Mouse (Mus musculus): ENCODE measurements around the gene Gpc6.

Gene Gpc6

DNA sequence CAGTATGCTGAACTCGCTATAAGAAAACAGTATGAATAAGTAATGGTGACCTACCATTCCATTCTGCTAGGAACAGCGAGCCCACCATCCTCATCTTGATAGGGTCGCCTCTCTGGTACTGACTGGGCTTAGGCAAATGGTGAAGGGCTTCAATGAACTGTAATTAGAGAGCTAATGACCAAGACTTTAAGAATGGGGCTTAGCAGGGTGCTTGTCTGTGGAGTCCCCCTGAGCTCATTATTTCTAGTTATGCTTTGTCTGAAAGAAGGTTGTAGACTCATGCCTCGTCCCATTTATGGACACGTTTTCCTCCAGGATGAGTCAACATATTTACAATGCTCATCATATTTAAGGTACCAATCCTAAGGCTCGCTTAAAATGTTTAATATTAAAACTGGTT lies 313.1 kb downstream of the Gpc6 start:
- in situ Hi-C loops (cut with MboI, MseI) = no loop called here

DNA sequence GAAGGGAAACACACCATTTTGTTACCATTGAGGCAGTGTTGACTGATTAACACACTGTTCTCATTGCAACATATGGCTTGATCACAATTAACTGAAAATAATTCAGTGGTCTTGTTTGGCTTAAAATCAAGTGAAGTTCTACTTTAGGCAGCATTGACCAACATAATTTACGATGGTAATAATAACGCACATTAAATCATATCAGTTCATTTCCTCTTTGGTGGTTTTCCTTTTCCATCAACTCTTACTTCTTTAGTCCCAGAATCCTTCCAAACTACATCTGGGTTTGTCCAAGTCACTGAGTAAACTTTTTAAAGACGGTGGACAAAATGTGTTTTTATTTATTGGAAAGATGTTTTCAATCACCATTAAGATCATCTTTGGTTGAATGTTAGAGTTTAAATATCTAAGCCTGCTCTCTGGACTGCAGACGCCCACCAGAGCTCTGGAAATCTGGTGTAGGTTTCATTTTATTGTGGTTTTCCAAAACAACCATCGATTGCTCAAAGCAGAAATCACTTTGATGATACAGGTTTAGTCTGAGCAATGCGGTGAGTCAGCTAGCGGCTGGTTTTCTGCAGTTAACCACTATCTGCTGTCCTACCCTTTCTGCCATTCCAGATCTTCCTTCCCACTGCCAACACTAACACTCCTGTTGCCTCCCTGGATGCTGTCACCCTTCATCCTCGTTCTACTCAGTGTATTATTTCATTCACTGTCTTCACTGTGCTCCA lies 314.7 kb downstream of the Gpc6 start:
- in situ Hi-C loops (cut with MboI, MseI) = loop anchor here (10.0 kb wide), 1 partner anchor 1745 kb away; no protein-coding TSS in a partner anchor

DNA sequence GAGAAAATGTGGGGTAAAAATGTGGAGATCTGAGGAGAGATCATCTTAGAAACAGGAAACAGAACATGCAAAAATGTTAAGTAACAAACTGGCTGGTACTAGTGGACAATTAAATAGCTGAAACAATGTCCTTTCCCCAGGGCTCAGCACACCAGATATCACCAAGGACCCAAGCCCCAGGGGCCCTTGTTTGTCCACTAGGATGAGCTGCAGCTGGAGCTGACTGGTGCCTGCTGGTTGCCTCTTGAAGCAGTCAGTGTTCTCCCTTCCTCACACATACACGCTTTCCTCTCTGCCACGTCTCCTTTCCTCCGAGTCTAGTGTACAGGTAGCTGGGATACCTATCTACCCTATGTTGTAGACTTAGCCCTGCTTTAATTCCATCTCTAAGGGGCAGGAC lies 320.5 kb downstream of the Gpc6 start:
- in situ Hi-C loops (cut with MboI, MseI) = loop anchor here (10.0 kb wide), 1 partner anchor 1751 kb away; no protein-coding TSS in a partner anchor

DNA sequence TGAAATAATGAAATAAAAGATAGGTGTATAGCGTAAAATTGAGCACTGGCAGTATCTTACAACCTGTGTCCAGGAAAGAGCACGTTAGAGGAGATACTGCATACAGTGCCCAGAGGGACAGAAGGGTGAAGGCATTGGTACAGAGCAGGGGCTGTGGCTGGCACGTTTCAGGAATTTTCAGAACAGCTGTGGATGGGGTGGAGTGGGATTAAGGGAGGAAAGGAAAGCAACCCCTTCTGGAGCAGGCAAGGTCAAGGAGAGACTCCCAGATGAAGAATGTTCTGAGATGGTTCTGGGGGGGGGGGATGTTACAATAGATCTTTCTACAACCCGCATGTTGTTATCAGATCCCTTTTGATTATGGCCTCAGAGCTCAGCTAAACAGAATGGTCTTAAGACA lies 331.1 kb downstream of the Gpc6 start:
- in situ Hi-C loops (cut with MboI, MseI) = no loop called here

DNA sequence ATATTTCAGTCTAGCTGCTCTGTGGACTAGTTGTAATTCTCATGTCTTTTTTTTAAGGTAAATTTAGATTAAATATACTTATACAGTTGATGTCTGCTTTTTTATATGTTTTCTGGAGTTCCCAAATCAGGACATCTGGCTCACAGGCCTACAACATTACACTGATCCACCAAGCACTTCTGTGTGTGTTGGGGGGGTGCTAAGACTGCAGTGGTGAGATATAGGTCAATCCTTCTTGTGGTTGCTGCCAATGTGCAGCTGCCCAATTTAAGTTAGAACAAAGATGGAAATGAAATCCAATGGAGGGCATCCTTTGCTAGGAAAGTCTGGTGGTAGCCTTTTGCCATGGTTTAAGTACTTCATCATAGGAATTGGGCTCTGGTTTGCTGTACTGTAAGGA lies 340.5 kb downstream of the Gpc6 start:
- in situ Hi-C loops (cut with MboI, MseI) = loop anchor here (5.0 kb wide), 1 partner anchor 668 kb away; no protein-coding TSS in a partner anchor

DNA sequence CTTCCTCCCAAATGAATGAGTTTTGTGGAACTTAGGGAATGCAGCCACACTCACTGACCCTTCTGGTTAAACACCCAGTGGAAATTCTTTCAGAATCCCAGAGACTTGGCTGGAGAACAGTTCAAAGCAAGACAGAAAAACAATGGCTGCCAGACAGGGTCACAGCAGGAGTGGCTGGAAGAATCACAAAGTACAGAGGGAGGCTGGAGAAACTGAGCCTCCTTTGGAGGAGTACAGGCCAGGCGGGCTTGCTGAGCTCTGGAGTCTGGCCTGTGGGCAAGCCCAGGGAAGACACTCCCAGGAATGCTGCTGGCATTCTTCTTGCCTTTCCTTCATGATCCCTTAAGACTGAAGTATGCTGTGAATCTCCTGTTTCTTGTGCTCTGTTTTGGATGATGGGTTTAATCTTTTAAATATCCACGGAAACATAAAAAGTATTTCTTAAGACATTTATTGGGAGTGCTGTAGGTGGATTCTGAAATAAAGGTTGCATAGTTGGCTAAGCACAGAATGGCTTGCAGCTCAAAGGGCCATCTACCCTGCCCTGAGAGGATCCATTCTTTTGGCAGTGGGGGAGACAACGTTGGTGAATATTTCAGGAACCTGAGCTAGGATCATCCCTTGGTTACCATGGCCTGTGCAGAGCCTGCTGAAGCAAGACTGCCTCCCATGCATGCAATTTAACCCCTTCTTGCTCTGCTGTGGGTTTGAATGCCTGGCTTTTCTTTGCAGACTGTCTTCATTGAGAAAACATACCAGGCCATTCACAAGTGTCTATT lies 342.9 kb downstream of the Gpc6 start:
- in situ Hi-C loops (cut with MboI, MseI) = loop anchor here (5.0 kb wide), 1 partner anchor 671 kb away; no protein-coding TSS in a partner anchor

DNA sequence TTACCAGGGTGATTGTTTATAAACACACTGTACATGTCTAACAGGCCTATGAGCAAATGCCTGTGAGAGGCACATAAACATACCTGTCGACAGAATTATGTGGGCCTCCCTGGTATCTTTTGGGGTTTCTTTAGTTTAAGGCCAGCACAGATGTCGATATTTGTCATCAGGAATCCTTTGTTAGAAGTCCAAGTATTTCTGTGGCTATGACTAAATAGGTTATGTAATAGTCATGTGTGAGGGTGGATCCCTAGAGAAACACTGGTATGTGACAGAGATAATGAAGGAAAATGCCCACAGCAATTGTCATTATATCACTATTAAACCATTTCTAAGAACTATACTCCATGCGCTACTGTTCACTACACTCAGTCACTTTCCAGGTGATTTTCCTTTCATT lies 358.5 kb downstream of the Gpc6 start:
- in situ Hi-C loops (cut with MboI, MseI) = no loop called here

DNA sequence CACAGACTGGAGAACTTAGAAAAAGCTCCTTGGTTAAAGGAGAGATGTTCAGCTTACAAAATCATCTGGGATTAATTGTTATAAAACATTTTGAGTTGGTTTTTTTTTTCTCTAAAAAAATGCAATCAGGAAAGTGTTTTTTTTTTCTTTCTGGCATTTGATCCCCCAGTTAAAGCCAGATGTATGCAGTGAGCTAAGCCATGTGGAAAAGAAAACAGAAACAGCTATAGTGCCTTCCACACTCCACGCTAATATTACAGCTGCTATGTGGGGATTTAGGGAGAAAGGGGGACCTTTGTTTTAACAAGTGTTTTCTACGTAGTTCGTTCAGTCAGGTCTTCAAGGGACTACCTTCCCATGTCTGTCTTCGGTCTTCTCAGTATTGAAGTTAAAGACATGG lies 368.6 kb downstream of the Gpc6 start:
- in situ Hi-C loops (cut with MboI, MseI) = no loop called here

DNA sequence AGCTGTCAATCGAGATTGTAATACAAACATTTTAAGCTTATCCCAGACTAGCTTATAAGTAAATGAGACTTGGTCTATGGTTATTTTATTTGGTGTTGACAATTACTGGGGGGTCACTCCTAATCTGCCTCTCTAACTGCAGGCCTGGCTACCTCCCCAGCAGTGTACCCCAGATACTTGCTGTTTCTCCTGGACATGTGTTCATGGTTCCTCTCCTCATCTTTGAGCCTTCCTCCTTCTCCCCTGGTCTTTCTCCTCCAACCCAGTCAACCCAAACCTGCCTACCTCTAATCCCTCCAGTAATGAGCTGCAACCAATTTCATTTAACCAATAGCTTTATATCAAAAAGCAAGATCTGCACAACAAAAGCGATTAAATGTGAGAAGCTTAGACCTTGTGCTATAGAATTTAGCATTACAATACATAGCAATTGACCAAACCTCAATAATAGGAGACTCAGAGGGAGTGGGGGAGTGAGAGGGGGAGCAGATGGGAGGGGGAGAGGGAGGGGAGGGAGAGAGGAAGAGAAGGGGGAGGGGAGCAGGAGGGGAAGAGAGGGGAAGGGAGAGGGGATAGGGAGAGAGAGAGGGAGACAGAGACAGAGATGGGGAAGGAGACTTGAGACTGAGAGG lies 371.2 kb downstream of the Gpc6 start:
- in situ Hi-C loops (cut with MboI, MseI) = no loop called here

DNA sequence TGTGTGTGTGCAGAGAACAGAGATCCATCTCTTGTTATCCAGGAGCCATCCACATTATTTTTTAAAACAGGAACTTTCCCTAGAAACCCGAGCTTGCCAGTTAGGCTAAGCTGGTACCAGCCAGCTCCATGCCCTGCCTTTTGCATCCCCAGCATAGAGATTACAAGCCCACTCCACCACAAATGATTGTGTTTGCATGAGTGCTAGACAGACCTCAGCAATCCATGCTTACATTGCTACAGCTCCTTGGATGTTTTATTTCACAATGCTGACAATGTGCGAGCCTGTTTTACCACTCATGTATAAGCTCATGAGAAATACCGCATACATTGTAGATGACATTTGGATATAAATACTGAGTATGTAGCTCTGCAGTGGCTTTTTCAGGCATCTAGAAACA lies 375.9 kb downstream of the Gpc6 start:
- in situ Hi-C loops (cut with MboI, MseI) = no loop called here

DNA sequence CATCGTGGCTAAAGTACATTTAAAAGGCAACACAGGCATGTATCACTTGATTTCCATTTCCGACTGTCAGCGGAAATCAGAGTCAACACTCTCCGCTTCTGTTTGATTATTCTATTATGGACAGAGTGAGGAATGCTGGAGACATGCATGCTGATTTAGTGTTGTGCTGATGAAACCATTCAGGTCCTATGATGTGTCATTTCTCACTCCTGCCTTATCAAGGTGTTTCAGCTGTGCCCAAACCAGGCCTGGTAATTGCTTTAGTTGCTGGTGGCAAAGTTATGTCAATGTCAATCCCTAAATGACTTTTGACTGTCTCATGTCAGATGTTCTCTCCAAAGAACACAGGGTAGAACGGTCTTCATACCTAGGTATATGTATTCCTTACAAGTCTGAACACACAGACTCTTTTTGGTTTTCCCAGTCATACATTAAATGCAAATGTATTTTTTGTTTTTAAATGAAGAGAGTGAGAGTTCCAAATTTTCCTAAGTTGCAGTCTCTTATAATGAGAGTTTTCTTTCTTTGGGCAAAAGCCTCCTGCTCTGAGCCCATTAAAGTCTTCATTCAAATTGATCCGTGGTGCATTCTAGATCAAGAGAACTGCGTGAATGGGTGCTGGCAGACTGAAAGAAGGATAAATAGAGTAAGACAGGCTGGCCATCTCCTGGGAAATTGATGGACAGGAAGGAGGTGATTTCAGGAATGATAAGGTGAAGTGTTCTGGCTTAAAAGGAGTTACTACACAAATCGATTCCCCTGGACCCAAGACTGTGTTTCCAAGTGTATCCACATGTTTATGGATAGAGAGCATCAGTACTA lies 379.0 kb downstream of the Gpc6 start:
- in situ Hi-C loops (cut with MboI, MseI) = no loop called here

DNA sequence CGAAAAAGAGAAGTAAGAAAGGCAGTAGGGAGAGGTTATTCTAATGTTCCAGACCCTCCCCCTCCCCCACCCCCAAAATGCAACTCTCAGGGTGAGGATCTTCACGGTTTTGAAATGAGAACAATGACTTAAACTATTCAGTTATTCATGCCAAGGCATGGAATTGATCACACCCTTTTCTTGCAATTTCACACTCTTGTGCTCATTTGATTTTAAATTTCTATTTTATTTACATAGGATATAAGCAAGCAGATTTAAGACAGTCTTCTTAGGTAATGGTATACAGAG lies 379.6 kb downstream of the Gpc6 start:
- in situ Hi-C loops (cut with MboI, MseI) = no loop called here

DNA sequence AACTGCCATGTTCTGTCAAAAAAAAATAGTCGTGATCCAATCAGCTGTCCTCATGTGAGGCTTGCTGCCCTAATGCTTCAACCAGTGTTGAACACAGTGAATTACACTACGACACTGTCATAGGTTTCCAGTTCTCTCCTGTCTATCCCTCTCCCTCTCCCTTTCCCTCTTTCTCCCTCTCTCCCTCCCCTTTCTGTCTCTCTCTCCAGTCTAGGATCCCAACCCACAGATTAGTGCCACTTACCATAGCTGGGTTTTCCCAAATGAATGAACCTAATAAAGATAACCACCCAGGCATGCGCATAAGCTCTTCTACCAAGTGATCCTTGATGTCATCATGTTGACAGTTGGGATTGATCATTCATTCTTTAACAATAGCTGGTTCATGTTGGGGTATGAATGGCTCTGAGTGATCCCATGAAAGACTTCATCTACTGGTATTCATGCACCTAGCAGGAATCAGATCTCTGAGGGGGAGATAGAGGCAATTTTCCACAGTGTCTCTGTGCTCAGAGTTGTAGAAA lies 384.9 kb downstream of the Gpc6 start:
- in situ Hi-C loops (cut with MboI, MseI) = no loop called here

DNA sequence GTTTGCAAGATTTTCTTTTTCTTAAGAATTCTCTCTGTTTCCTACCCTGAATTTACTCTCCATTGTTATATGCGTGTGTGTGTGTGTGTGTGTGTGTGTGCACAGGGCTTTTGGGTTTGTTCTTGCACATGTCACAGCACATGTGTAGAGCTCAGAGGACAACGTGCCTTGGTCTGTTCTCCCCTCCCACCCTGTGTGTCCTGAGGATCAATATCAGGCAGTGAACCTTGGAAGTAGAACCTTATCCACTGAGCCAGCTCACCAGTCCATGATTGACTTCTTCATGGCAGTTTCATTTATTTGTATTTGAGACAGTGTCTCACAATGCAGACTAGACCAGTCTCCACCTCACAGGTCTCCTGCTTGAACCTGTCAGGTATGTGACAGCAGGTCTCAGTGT lies 399.1 kb downstream of the Gpc6 start:
- in situ Hi-C loops (cut with MboI, MseI) = no loop called here

DNA sequence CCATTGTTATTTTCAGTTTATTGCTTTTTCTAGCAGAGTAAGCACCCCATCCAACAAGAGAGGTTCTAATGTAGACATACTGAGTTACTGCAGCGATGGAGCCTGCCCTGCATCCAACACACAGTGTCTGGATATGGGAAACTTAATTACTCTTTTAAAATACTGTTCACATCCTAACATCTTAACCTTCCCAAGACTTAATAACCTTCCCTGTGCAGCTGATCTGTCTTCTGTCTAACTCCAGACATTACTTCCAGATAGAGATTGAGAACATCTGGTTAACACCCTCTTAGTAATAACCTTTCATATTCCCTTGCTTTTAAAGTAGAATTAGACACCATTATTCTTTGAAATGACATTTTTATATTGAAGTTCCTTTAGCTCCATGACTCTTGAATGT lies 407.1 kb downstream of the Gpc6 start:
- in situ Hi-C loops (cut with MboI, MseI) = no loop called here

DNA sequence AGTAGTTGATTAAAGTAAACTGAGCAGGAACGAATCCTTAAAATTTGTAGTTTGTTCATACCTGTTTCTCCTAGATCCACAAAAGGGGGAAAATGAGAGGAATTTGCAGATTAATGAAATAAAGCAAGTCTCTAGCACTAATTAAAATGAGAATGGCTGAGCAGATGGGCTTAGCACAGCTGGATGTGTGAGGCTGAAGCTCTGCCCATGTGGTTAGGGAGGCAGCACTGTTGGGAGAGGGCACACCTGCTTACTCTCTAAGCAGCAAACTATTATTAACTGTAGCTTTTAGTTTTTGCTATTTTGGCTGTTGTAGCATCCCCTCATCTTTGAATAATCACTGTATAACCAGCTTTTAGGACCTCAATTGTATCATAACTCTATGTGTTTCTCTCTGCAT lies 412.2 kb downstream of the Gpc6 start:
- in situ Hi-C loops (cut with MboI, MseI) = no loop called here

DNA sequence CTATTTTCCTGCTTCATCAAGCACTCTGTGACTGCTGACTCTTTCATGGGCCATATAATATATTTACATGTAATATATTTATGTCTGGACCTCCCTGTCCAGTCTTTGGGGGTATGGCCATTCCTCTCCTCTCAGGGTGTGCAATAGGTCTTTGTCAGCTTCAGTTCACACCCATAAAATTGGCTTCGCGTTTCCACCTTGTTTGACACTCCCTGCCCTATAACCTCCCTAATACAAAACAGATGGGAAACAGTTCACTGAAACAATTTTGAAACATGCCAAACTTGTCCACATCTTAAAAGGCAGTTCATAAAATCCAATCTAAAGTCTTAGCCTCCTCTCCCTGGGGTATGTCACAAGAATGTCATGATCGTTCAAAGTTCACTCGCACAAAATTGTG lies 415.4 kb downstream of the Gpc6 start:
- in situ Hi-C loops (cut with MboI, MseI) = no loop called here

DNA sequence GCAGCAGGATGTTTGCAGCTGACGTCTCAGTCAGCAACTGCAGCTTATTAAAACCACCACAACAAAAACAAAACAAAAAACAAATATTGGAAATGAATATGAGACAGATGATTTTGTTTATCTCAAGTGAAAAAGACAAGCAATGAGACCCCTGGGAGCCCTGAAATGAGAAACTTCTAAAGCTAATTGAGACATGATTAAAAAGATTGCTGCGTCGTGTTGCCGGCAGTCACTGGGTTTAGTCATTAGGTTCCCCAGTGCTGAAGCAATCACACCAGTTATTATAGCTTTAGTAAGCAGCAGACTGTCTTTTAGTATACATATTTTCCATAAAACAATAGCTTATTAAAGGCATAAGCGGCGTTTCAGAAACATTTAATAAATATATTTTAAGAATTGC lies 419.4 kb downstream of the Gpc6 start:
- in situ Hi-C loops (cut with MboI, MseI) = no loop called here

DNA sequence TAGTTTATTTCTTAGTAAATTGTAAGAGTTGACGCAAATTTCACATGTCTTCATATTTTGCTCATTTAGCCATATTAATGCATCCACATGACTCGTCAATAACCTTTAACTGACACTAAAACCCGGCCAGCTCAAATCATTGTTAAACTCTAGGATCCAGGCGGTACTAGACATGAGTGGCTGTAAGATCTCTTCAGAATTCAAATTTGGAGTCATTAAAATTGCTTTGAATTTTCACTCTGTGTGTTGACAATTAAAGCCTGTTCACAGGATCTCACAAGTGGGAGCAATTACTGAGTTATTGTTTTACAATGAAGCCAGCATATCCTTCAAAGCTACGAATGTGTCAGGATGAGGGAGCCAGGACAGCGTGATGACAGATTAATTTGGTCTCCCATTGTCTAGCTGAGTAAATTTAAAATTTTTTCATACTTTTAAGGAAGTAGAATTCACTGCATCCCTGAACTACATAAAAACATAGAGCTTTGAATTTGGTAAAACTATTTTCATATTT lies 421.3 kb downstream of the Gpc6 start:
- in situ Hi-C loops (cut with MboI, MseI) = no loop called here

DNA sequence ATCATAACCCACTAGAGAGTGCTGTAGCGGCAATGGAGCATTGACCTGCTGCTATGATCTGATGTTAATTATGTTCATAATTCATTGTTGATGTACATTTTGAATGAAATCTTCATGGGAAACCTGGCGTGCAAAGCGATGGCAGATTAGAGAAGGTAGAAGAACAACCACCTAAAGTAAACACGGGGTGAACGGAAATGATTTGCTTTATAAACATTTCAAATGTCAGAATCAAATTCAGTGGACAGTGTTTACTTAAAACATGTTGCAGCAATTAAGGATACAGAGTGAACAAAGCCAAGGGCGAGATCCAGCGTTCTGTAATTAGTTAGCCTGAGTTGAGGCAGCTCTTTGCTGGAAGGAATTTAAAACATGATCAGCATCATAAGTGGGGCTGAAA lies 426.2 kb downstream of the Gpc6 start:
- in situ Hi-C loops (cut with MboI, MseI) = no loop called here

DNA sequence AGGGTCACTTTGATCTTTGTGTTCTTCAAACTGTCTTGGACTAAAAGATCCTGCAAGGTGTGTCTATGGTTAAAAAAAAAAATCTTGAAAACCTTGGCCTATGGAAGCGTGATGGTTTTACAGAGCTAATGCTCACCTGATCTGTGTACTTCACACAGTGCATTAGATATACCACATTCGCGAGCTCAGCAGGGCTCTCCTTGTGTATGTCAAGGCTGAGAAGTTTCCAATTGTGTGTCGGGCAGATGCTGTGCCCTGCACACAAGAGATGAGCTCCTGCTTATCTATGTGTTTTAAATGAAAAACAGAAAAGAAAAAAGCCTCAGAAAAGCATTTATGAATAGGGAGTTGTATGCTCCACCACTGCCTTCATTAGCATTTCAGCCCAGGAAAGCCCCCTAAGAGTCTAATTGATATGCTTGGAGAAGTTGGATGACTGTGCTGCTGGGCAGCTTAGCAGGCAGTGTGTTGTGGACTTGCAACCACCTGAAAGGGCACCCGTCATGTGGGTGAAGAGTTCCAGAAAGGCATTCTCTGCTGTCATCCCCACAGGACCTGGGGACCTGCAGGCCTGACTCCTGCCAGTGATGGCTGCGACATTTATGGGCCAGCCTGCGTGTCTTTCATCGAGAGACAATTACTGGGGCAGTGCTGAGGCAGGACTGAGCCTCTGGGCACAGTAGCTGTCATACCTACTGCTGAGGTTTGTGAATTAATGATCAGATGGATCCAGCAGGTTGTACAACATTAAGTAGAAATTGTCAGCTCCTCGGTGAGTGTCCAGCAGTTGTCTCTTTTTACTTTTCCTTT lies 436.2 kb downstream of the Gpc6 start:
- in situ Hi-C loops (cut with MboI, MseI) = no loop called here

All from regulatory T cell (primary cell).